Mouse (Mus musculus) hindbrain, embryonic 12.5 days (tissue): ENCODE measurements at regions not wholly inside any gene's neighbourhood (a gene's known extent, or its start where the extent isn't known, plus 50 kb on each side); places are given as distances from the start of the nearest gene placed in this dataset.

Source experiments
- ATAC-seq: fragments of 200-750 bp; cut with Nextera tagmentation; 2 replicates; pipeline ENCODE4 v1.8.0; 2017; ENCODE audit warnings: moderate TSS enrichment; ENCODE audit not compliant: low FRiP score
- H3K27ac ChIP-seq: fragments of 300-500 bp; sonication (generic); 2 replicates; pipeline ENCODE4 v1.5.1; 2016; ENCODE audit warnings: mild to moderate bottlenecking
- H3K27me3 ChIP-seq: fragments of 300-500 bp; sonication (generic); 2 replicates; pipeline ENCODE4 v1.6.1; 2016; ENCODE audit warnings: mild to moderate bottlenecking
- H3K36me3 ChIP-seq: fragments of 300-500 bp; sonication (generic); 2 replicates; pipeline ENCODE4 v1.6.1; 2016; ENCODE audit warnings: mild to moderate bottlenecking
- H3K4me1 ChIP-seq: fragments of 300-500 bp; sonication (generic); 2 replicates; pipeline ENCODE4 v1.6.1; 2016
- H3K4me2 ChIP-seq: fragments of 300-500 bp; sonication (generic); replicated peaks from 2 replicates; pipeline ENCODE4 v1.6.1; 2016; ENCODE audit warnings: mild to moderate bottlenecking
- H3K4me3 ChIP-seq: fragments of 300-500 bp; sonication (generic); 2 replicates; pipeline ENCODE4 v1.5.1; 2016; ENCODE audit warnings: mild to moderate bottlenecking
- H3K9ac ChIP-seq: fragments of 300-500 bp; sonication (generic); 2 replicates; pipeline ENCODE4 v1.6.1; 2016; ENCODE audit warnings: mild to moderate bottlenecking, moderate library complexity
- H3K9me3 ChIP-seq: fragments of 300-500 bp; sonication (generic); replicated peaks from 2 replicates; pipeline ENCODE4 v1.6.1; 2016; ENCODE audit warnings: mild to moderate bottlenecking
- WGBS: fragments of 180-500 bp; shearing (Covaris S2); methylation state at CpG from one replicate; pipeline ENCODE4 v1.1.7; 2016; 5-methylcytosine and 5-hydroxymethylcytosine counted together

GRCm38 (mm10) chr8:86428998-86429651 is 151.4 kb downstream of the Abcc12 start:
- Histone ChIP-seq H3K4me3 (no peak overlapping the region), H3K36me3 (no peaks in the 10 kb centered on the region), H3K9me3 (no peaks in the 10 kb centered on the region), H3K4me1 (peaks cover 4% of the 10 kb centered on the region), H3K9ac (no peak overlapping the region), H3K27me3 (no peaks in the 10 kb centered on the region), H3K27ac (peak overlapping the region; percentile 40; the same call in 1 of the 2 replicates), H3K4me2 (no peak overlapping the region)
- 92% methylated on average over 2 of the region's 2 CpGs for whole genome bisulfite sequencing
- no peak for ATAC-seq

DNA sequence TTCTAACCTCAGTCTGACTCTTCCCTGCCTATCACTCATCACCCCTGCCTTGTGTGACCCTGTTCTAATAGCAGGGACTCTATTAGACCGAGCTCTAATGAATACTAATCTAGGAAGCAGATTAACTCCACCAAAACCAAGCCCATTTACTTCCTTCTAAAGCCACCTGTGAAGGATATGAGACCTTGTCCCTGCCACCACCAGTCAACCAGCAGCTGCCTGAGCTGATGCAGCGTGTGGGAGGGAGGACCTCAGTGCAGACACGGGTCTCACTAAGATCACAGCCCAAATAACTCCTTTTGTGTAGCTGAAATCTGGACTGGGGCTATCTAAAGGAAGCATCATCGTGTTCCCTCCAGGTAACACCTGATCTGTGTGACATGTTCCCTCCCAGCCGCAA is 152.4 kb downstream of the Abcc12 start:
- no peak for ATAC-seq
- H3K4me2 ChIP-seq, result no peak overlapping the region
- H3K27me3 ChIP-seq, result no peaks in the 10 kb centered on the region
- no peak overlapping the region for H3K9ac ChIP-seq
- no peak overlapping the region for H3K27ac ChIP-seq
- H3K9me3 ChIP-seq, result no peaks in the 10 kb centered on the region
- H3K36me3 ChIP-seq, result no peaks in the 10 kb centered on the region
- WGBS, result 55% methylated on average over 5 of the region's 5 CpGs
- H3K4me3 ChIP-seq, result no peak overlapping the region
- peaks cover 4% of the 10 kb centered on the region for H3K4me1 ChIP-seq

- 79% methylated on average over 4 of the region's 4 CpGs for WGBS
- Histone ChIP-seq H3K9ac (no peak overlapping the region), H3K9me3 (no peaks in the 10 kb centered on the region), H3K4me1 (peaks cover 4% of the 10 kb centered on the region), H3K27me3 (no peaks in the 10 kb centered on the region), H3K27ac (no peak overlapping the region), H3K4me2 (no peak overlapping the region), H3K4me3 (no peak overlapping the region), H3K36me3 (no peaks in the 10 kb centered on the region)
- ATAC-seq, result no peak
These were observed 154.4 kb downstream of the Abcc12 start for GRCm38 (mm10) chr8:86426056-86426455.

- H3K4me3 ChIP-seq, result no peak overlapping the region
- H3K9ac ChIP-seq, result no peak overlapping the region
- H3K4me2 ChIP-seq, result no peak overlapping the region
- H3K27me3 ChIP-seq, result no peaks in the 10 kb centered on the region
- 92% methylated on average over 3 of the region's 3 CpGs for WGBS
- no peaks in the 10 kb centered on the region for H3K36me3 ChIP-seq
- no peak for ATAC-seq
- no peak overlapping the region for H3K27ac ChIP-seq
- H3K4me1 ChIP-seq, result peaks cover 4% of the 10 kb centered on the region
- no peaks in the 10 kb centered on the region for H3K9me3 ChIP-seq
These were observed 155.1 kb downstream of the Abcc12 start for GRCm38 (mm10) chr8:86425382-86425781.

DNA sequence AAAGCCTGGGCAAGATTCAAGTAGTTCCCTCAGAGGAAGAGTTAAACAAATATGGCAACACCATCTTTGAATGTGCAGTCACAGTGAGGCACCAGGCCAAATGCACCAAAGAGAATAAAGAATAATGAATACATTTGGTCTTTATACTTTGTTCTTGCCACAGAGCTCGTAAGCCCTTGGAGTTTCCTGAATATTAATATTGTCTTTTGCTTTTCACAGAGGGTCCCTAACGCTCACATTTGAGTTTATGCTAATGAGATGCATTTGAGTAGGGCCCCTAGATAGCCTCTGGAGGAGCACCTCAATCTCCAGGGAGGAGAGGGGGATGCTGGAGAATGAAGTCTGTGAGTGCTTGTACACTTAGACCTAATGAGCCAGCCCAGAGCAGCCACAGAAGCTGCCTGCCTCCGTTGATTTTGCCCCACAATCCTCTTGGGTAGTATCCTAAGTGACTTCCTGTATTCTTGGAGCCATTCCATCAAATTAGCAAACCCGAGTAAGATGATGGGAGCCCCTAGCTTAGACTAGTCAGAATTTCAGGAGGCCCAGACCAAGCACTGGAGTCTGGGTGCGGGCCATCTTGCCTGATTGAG is 161.3 kb downstream of the Abcc12 start:
- Histone ChIP-seq H3K27ac (0 out of 2 replicates have a peak overlapping the region, but pooled peaks have one; percentile 25), H3K4me3 (no peak overlapping the region), H3K27me3 (no peaks in the 10 kb centered on the region), H3K9ac (no peak overlapping the region), H3K9me3 (no peaks in the 10 kb centered on the region), H3K4me2 (no peak overlapping the region), H3K4me1 (0 out of 2 replicates have a peak, but pooled peaks cover 5% of the 10 kb centered on the region), H3K36me3 (no peaks in the 10 kb centered on the region)
- ATAC-seq, result no peak
- WGBS, result 63% methylated on average over 5 of the region's 5 CpGs

DNA sequence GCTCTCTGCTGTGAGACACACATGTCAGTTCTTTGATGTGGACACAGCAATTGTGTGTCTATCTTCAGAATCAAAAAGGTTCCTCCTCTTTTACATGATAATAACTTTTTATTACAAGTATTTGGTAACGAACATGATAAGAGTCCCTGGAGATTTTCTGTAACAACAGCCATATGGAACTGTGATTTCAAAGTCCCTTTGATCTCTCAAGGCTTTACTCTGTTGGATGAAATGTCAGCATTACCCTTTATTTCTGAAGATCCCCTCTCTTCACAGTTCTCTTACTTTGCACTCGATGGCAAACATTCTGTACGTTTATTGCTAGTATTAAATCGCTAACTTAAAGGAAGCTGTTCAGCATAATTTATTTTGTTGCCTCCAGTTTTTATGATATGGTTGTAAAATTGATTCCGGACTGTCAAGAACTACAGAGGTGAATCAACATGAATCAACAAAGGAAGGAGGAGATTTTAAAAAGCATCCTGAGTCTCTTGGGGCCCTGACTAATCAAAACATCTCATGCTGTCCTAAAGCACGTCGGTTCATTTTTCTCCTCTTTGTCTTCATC is 162.0 kb downstream of the Abcc12 start:
- H3K27ac ChIP-seq, result no peak overlapping the region

GRCm38 (mm10) chr8:86415208-86415607 is 165.3 kb downstream of the Abcc12 start:
- Histone ChIP-seq H3K27ac (no peak overlapping the region), H3K36me3 (no peaks in the 10 kb centered on the region), H3K4me1 (0 out of 2 replicates have a peak, but pooled peaks cover 5% of the 10 kb centered on the region), H3K9me3 (no peaks in the 10 kb centered on the region), H3K27me3 (no peaks in the 10 kb centered on the region), H3K4me2 (no peak overlapping the region), H3K9ac (no peak overlapping the region), H3K4me3 (no peak overlapping the region)
- no peak for ATAC-seq
- WGBS, result 84% methylated on average over 2 of the region's 2 CpGs

More for the DNA sequence above, 162.0 kb downstream of the Abcc12 start:
- no peak overlapping the region for H3K4me2 ChIP-seq
- no peak for ATAC-seq
- no peak overlapping the region for H3K4me3 ChIP-seq
- no peaks in the 10 kb centered on the region for H3K36me3 ChIP-seq
- H3K4me1 ChIP-seq, result 0 out of 2 replicates have a peak, but pooled peaks cover 5% of the 10 kb centered on the region
- H3K27me3 ChIP-seq, result no peaks in the 10 kb centered on the region
- H3K9ac ChIP-seq, result no peak overlapping the region
- 44% methylated on average over 7 of the region's 7 CpGs for WGBS
- H3K9me3 ChIP-seq, result no peaks in the 10 kb centered on the region

GRCm38 (mm10) chr8:86411232-86411631 is 169.3 kb downstream of the Abcc12 start:
- 80% methylated on average over 8 of the region's 8 CpGs for WGBS
- Histone ChIP-seq H3K4me1 (no peaks in the 10 kb centered on the region), H3K27me3 (no peaks in the 10 kb centered on the region)

GRCm38 (mm10) chr8:86406196-86406595 is 174.3 kb downstream of the Abcc12 start:
- H3K27ac ChIP-seq, result no peak overlapping the region
- no peaks in the 10 kb centered on the region for H3K36me3 ChIP-seq
- WGBS, result 80% methylated on average over 3 of the region's 3 CpGs
- no peaks in the 10 kb centered on the region for H3K9me3 ChIP-seq
- no peak overlapping the region for H3K4me2 ChIP-seq
- no peak for ATAC-seq
- H3K27me3 ChIP-seq, result no peaks in the 10 kb centered on the region; the same call in 1 of the 2 replicates
- no peaks in the 10 kb centered on the region for H3K4me1 ChIP-seq
- no peak overlapping the region for H3K4me3 ChIP-seq
- no peak overlapping the region for H3K9ac ChIP-seq

More at GRCm38 (mm10) chr8:86411232-86411631, 169.3 kb downstream of the Abcc12 start:
- no peak overlapping the region for H3K4me3 ChIP-seq
- H3K4me2 ChIP-seq, result no peak overlapping the region
- no peak overlapping the region for H3K9ac ChIP-seq
- ATAC-seq, result no peak
- H3K9me3 ChIP-seq, result no peaks in the 10 kb centered on the region
- no peaks in the 10 kb centered on the region for H3K36me3 ChIP-seq
- H3K27ac ChIP-seq, result no peak overlapping the region

DNA sequence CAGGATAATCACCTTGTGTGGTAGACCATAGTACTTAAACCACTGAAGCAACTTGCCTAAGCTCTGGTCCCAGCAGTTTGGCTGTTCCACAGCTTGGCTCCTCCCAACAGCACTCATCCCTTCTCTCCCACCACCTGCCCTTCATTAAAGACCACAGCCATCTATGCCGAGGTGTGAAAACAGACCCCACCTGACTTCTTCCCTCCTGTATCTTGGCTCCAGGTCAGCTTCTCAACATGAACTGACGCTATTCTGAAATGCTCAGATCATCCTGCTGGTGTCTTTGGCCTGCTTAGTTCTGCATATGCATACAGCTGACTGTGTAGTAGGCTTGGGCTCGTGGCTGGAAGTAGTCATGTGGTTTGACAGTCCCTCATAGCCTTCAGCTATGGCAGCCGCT is 177.1 kb downstream of the Abcc12 start:
- Histone ChIP-seq H3K27ac (no peak overlapping the region), H3K4me2 (no peak overlapping the region), H3K9ac (no peak overlapping the region), H3K27me3 (no peaks in the 10 kb centered on the region; the same call in 1 of the 2 replicates), H3K9me3 (no peaks in the 10 kb centered on the region), H3K4me1 (no peaks in the 10 kb centered on the region), H3K36me3 (no peaks in the 10 kb centered on the region), H3K4me3 (no peak overlapping the region)
- no peak for ATAC-seq
- WGBS, result 79% methylated on average over 4 of the region's 4 CpGs

DNA sequence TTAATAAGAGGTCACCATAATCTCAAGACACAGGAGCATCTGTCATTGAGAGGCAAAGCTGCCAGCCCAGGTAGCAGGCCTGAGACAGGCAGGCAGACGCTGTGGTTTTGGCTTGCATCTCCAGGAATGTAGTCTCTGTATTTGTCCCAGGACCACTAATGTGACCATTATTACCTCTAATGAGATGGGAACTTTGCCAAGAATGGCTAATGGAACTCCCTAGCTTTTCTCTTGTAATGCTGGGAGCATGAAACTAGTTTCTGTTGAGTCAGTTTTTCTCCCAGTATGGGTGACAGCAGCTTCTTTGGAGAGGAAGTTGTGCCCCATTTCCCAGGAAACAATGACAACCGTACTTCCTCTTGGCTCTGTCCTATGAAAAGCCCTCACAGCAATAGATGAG is 178.5 kb downstream of the Abcc12 start:
- no peak for ATAC-seq
- Histone ChIP-seq H3K4me3 (no peak overlapping the region), H3K27ac (no peak overlapping the region), H3K4me1 (no peaks in the 10 kb centered on the region), H3K4me2 (no peak overlapping the region), H3K27me3 (no peaks in the 10 kb centered on the region; the same call in 1 of the 2 replicates), H3K36me3 (no peaks in the 10 kb centered on the region), H3K9ac (no peak overlapping the region), H3K9me3 (no peaks in the 10 kb centered on the region)
- WGBS, result 73% methylated on average over 2 of the region's 2 CpGs

DNA sequence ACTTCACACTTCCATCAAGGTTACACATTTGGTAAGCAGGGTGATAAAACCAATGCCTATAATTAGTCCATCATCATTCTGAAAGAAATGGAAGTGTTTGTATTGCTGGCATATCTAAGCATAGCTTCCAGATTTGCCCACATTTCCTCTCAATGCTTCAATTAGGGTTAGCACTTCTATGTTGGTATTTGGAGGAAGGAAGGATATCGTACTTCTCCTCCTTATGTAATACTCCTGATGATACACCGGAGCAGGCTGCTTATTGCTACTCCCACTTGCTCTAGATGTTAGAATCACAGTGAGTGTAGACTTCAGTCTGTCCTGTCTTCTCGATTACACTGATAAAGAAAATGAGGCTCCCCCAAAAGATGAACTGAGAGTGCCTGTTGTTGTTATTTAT is 185.4 kb downstream of the Abcc12 start:
- Histone ChIP-seq H3K9ac (no peak overlapping the region), H3K4me1 (peaks cover 11% of the 10 kb centered on the region), H3K9me3 (no peaks in the 10 kb centered on the region), H3K27ac (no peak overlapping the region), H3K4me2 (no peak overlapping the region), H3K36me3 (no peaks in the 10 kb centered on the region), H3K4me3 (no peak overlapping the region), H3K27me3 (no peaks in the 10 kb centered on the region)
- no peak for ATAC-seq
- WGBS, result 87% methylated on average over 3 of the region's 3 CpGs
